Mouse (Mus musculus): Measurements from ENCODE around the gene Pappa. TPM values are rescaled to one million over a fixed set of nuclear protein-coding genes. Genes with fewer than 3 reads are reported as not detected.

The Pappa gene
- total and polyA plus RNA-seq, 2 experiments from 2014 or later: 0.27 to 1.7 TPM

DNA sequence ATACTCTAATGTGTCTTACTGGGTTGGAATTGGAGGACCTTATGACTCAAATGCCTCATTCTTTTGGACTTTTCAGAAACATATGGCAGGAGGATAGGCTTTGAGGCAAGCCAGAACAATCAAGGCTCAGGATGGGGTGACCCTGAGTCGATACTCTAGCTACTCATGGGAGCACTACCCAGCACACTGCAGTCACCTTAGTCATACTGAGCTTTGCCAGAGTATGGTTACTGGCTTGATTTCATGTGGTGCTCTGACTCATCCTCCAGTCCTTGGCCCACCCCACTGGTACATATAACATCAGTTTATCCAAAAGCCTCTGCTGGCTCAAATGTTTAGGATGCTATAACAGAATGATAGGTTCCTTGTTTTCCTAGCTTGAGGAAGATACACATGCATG, 130.1 kb downstream of the Pappa start:
- H3K9me3 ChIP-seq (ENCODE audit: low read length): no peaks in the 10 kb centered on the region
- no peak overlapping the region for H3K4me2 ChIP-seq (ENCODE audit: low read depth)
- H3K4me3 ChIP-seq (ENCODE audit: low read depth, low read length): no peak overlapping the region
- no peak overlapping the region for H3K27ac ChIP-seq (ENCODE audit: low read depth, low read length)
- 89% methylated on average over 1 of the region's 1 CpGs for WGBS
- no peaks in the 10 kb centered on the region for H3K27me3 ChIP-seq (ENCODE audit: insufficient read depth, low read length)
- H3K36me3 ChIP-seq (ENCODE audit: insufficient read depth): no peaks in the 10 kb centered on the region
- DNase-seq (no peak), ATAC-seq (no peak)
- no peak overlapping the region for H3K9ac ChIP-seq
- H3K4me1 ChIP-seq (ENCODE audit: insufficient read depth): no peaks in the 10 kb centered on the region
- TF ChIP-seq CTCF (IDR thresholded peaks at IDR 0.05; ENCODE audit: low read depth): no peak

- DNase-seq (no peak), ATAC-seq (no peak)
- Histone ChIP-seq H3K4me1 (ENCODE audit: insufficient read depth) (no peaks in the 10 kb centered on the region), H3K27ac (ENCODE audit: low read depth, low read length) (no peak overlapping the region), H3K36me3 (ENCODE audit: insufficient read depth) (no peaks in the 10 kb centered on the region), H3K9me3 (ENCODE audit: low read length) (no peaks in the 10 kb centered on the region), H3K27me3 (ENCODE audit: insufficient read depth, low read length) (no peaks in the 10 kb centered on the region), H3K4me2 (ENCODE audit: low read depth) (no peak overlapping the region), H3K9ac (no peak overlapping the region), H3K4me3 (ENCODE audit: low read depth, low read length) (no peak overlapping the region)
- WGBS: 76% methylated on average over 2 of the region's 2 CpGs
- no peak for TF ChIP-seq CTCF (IDR thresholded peaks at IDR 0.05; ENCODE audit: low read depth)
Measured at GRCm38 (mm10) chr4:65267066-65267465, 143.1 kb downstream of the Pappa start.

- no peaks in the 10 kb centered on the region; the same call in 1 of the 2 replicates for H3K27me3 ChIP-seq (ENCODE audit: insufficient read depth, low read length)
- no peak overlapping the region for H3K4me3 ChIP-seq (ENCODE audit: low read depth, low read length)
- H3K4me2 ChIP-seq (ENCODE audit: low read depth): no peak overlapping the region
- H3K9ac ChIP-seq: no peak overlapping the region
- H3K36me3 ChIP-seq (ENCODE audit: insufficient read depth): no peaks in the 10 kb centered on the region
- H3K27ac ChIP-seq (ENCODE audit: low read depth, low read length): no peak overlapping the region
- WGBS: 75% methylated on average over 2 of the region's 2 CpGs
- no peak for ATAC-seq
- no peaks in the 10 kb centered on the region for H3K9me3 ChIP-seq (ENCODE audit: low read length)
- TF ChIP-seq CTCF (IDR thresholded peaks at IDR 0.05; ENCODE audit: low read depth): no peak
- H3K4me1 ChIP-seq (ENCODE audit: insufficient read depth): no peaks in the 10 kb centered on the region
- DNase-seq: no peak
Measured at GRCm38 (mm10) chr4:65269996-65270395, 146.0 kb downstream of the Pappa start.

DNA sequence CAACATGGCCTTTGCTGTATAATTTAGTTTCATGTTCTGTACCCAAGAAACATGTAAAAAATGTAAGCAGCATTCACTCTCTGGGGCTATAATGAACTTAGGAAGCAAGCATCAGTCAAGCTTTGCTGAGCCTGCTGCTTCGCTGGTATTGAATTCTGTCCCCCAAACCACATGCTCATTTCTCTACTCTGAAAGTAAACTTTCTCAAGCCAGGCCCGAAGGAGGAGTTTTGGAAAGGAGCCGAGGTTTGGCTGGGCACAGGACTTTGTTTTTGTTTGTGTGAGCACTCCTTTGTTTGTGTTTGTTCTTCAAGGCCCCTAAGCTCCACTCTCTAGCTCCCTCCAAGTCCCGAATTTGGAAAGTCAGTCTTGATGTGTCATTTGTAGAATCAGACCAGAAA, 148.3 kb downstream of the Pappa start:
- H3K27me3 ChIP-seq (ENCODE audit: insufficient read depth, low read length): no peaks in the 10 kb centered on the region; the same call in 1 of the 2 replicates
- H3K9ac ChIP-seq: no peak overlapping the region
- H3K27ac ChIP-seq (ENCODE audit: low read depth, low read length): no peak overlapping the region
- TF ChIP-seq CTCF (IDR thresholded peaks at IDR 0.05; ENCODE audit: low read depth): no peak
- no peak overlapping the region for H3K4me3 ChIP-seq (ENCODE audit: low read depth, low read length)
- ATAC-seq: 0 out of 2 replicates have a peak, but pooled peaks have one; percentile 16
- peak; percentile 29 for DNase-seq
- H3K4me1 ChIP-seq (ENCODE audit: insufficient read depth): no peaks in the 10 kb centered on the region
- H3K4me2 ChIP-seq (ENCODE audit: low read depth): no peak overlapping the region
- 18% methylated on average over 4 of the region's 4 CpGs for WGBS
- no peaks in the 10 kb centered on the region for H3K9me3 ChIP-seq (ENCODE audit: low read length)
- H3K36me3 ChIP-seq (ENCODE audit: insufficient read depth): no peaks in the 10 kb centered on the region

DNA sequence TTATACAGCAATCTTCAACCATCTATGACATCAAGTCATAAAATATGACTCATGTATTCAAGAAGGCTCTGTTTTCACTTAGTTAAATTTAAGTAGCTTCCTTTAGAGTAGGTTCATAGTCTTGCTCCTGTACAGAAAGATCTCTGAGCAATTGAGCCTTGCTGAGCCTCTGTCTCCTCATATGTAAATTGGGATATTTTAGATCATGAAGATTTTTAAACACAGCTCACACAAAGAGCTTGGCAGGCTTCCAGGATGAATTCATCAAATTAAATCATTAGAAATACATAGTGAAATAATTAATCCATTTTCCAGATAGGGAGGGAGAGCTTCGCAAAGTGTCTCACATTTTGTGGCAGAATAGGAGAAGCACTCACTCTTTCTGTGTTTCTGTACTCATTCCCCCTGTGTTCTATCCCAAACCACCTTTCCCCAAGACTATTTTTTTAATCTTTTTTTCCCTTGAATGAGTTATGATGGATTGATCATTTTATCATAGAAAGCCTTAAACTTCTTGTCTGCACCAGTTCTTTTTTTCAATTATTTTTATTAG, 149.4 kb downstream of the Pappa start:
- TF ChIP-seq CTCF (IDR thresholded peaks at IDR 0.05; ENCODE audit: low read depth): no peak
- 56% methylated on average over 1 of the region's 1 CpGs for WGBS
- DNase-seq (peak; percentile 55), ATAC-seq (peak; percentile 84)
- Histone ChIP-seq H3K27ac (ENCODE audit: low read depth, low read length) (no peak overlapping the region), H3K9ac (no peak overlapping the region), H3K4me2 (ENCODE audit: low read depth) (no peak overlapping the region), H3K27me3 (ENCODE audit: insufficient read depth, low read length) (no peaks in the 10 kb centered on the region; the same call in 1 of the 2 replicates), H3K4me1 (ENCODE audit: insufficient read depth) (no peaks in the 10 kb centered on the region), H3K4me3 (ENCODE audit: low read depth, low read length) (no peak overlapping the region), H3K9me3 (ENCODE audit: low read length) (no peaks in the 10 kb centered on the region), H3K36me3 (ENCODE audit: insufficient read depth) (no peaks in the 10 kb centered on the region)

GRCm38 (mm10) chr4:65278451-65279271, 154.7 kb downstream of the Pappa start:
- no peak for TF ChIP-seq CTCF (IDR thresholded peaks at IDR 0.05; ENCODE audit: low read depth)
- peak; percentile 23; the same call in 1 of the 2 replicates for ATAC-seq

DNA sequence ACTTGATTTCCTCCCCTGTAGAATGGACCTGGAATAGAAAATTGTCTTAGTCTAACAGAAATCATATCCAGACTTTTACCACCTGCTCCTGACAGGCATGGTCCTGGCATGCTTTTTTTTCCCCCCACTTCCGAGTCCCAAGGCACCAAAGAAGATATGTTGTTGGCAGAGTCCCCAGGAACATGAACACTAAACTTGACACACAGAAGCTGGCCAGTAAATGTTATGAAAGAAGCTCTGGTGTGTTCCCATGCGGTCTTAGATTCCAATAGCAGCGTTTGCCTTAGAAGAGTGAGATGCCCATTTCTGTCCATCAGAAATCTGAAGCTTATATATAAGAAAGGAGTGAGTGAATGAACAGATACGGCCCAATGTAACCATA, 155.3 kb downstream of the Pappa start:
- TF ChIP-seq CTCF (IDR thresholded peaks at IDR 0.05; ENCODE audit: low read depth): no peak
- ATAC-seq (no peak), DNase-seq (peak; percentile 12)
- Histone ChIP-seq H3K9ac (no peak overlapping the region), H3K4me3 (ENCODE audit: low read depth, low read length) (no peak overlapping the region), H3K27ac (ENCODE audit: low read depth, low read length) (no peak overlapping the region), H3K9me3 (ENCODE audit: low read length) (no peaks in the 10 kb centered on the region), H3K4me1 (ENCODE audit: insufficient read depth) (no peaks in the 10 kb centered on the region), H3K27me3 (ENCODE audit: insufficient read depth, low read length) (no peaks in the 10 kb centered on the region; the same call in 1 of the 2 replicates), H3K36me3 (ENCODE audit: insufficient read depth) (no peaks in the 10 kb centered on the region), H3K4me2 (ENCODE audit: low read depth) (no peak overlapping the region)
- 41% methylated on average over 4 of the region's 4 CpGs for WGBS

More at GRCm38 (mm10) chr4:65278451-65279271, 154.7 kb downstream of the Pappa start:
- no peak overlapping the region for H3K9ac ChIP-seq
- H3K4me2 ChIP-seq (ENCODE audit: low read depth): no peak overlapping the region
- no peaks in the 10 kb centered on the region for H3K36me3 ChIP-seq (ENCODE audit: insufficient read depth)
- no peaks in the 10 kb centered on the region; the same call in 1 of the 2 replicates for H3K27me3 ChIP-seq (ENCODE audit: insufficient read depth, low read length)
- no peak overlapping the region for H3K27ac ChIP-seq (ENCODE audit: low read depth, low read length)
- 28% methylated on average over 10 of the region's 10 CpGs for WGBS
- no peaks in the 10 kb centered on the region for H3K9me3 ChIP-seq (ENCODE audit: low read length)
- no peak for DNase-seq
- H3K4me3 ChIP-seq (ENCODE audit: low read depth, low read length): no peak overlapping the region
- H3K4me1 ChIP-seq (ENCODE audit: insufficient read depth): no peaks in the 10 kb centered on the region
